Mouse (Mus musculus) CH12.LX (cell line): ENCODE measurements around the gene Olfr424. TPM values are rescaled to one million over a fixed set of nuclear protein-coding genes. Genes with fewer than 3 reads are reported as not detected.

Experiments used
- DNase-seq: peaks from one replicate; pipeline ENCODE4 v3.0.0-alpha.2; 2013; ENCODE audit errors: extremely low read depth
- H3K27ac ChIP-seq: 2 replicates; pipeline ENCODE4 v1.5.1; 2012; ENCODE audit warnings: low read depth, mild to moderate bottlenecking, control low read depth, moderate library complexity; ENCODE audit not compliant: insufficient read depth
- H3K27me3 ChIP-seq: replicated peaks from 2 replicates; pipeline ENCODE3; 2012; ENCODE audit warnings: inconsistent platforms
- H3K36me3 ChIP-seq, 2 experiments: replicated peaks in 1 of 2; 2 replicates each; pipeline versions ENCODE3 to v1.6.1; 2012; ENCODE audit warnings: inconsistent platforms in 1 of 2, low read length in 1 of 2, mild to moderate bottlenecking in 1 of 2, mixed read lengths in 1 of 2, moderate library complexity in 1 of 2; ENCODE audit not compliant: control insufficient read depth in 1 of 2, insufficient read depth in 1 of 2
- H3K4me1 ChIP-seq, 2 experiments: 2 replicates each; pipeline ENCODE4 v1.6.1; 2012; ENCODE audit warnings: inconsistent platforms in 1 of 2, moderate library complexity in 1 of 2; ENCODE audit not compliant: insufficient read depth in 2 of 2, control insufficient read depth in 1 of 2
- H3K4me2 ChIP-seq: 2 replicates; pipeline ENCODE4 v1.6.1; 2012; ENCODE audit warnings: low read depth, mild to moderate bottlenecking, control low read depth; ENCODE audit not compliant: poor library complexity, insufficient read depth, severe bottlenecking
- H3K4me3 ChIP-seq, 3 experiments: fragments of 150-350 bp in 1 of 3; sonication (generic) in 1 of 3; replicated peaks in 1 of 3; 2 replicates each; pipeline versions ENCODE3 to v1.5.1; 2011 to 2012; ENCODE audit warnings: low read depth in 2 of 3, low read length in 2 of 3, mild to moderate bottlenecking in 2 of 3, moderate library complexity in 2 of 3, control low read depth in 1 of 3, improper control_type of control experiment in 1 of 3, inconsistent platforms in 1 of 3, mixed read lengths in 1 of 3; ENCODE audit not compliant: poor library complexity in 1 of 3
- H3K79me2 ChIP-seq: replicated peaks from 2 replicates; pipeline ENCODE4 v1.6.1; 2012; ENCODE audit warnings: mild to moderate bottlenecking, moderate library complexity; ENCODE audit not compliant: control insufficient read depth, poor library complexity, insufficient read depth, severe bottlenecking; ENCODE audit errors: extremely low read depth
- H3K9ac ChIP-seq: 2 replicates; pipeline ENCODE4 v1.6.1; 2012; ENCODE audit warnings: low read depth, mild to moderate bottlenecking, control low read depth, moderate library complexity; ENCODE audit not compliant: insufficient read depth
- H3K9me3 ChIP-seq: replicated peaks from 2 replicates; pipeline ENCODE3; 2012; ENCODE audit warnings: low read length, inconsistent platforms, mixed read lengths
- MAFK ChIP-seq: IDR thresholded peaks from 2 replicates; pipeline ENCODE4 v1.6.1; 2011; ENCODE audit warnings: low read length, improper control_type of control experiment; ENCODE audit not compliant: insufficient replicate concordance
- MAZ ChIP-seq: IDR thresholded peaks from 2 replicates; pipeline ENCODE4 v1.6.1; 2012; ENCODE audit warnings: low read depth, mild to moderate bottlenecking, inconsistent platforms, low read length, improper control_type of control experiment, moderate library complexity
- MXI1 ChIP-seq: IDR thresholded peaks from 2 replicates; pipeline ENCODE4 v1.6.1; 2011; ENCODE audit warnings: mild to moderate bottlenecking, low read depth, low read length, improper control_type of control experiment
- dilution Hi-C: fragments of 300-500 bp; cut with MboI; formaldehyde crosslinking; loops from 2 replicates; pipeline ENCODE4 v1.14.3; 2020; ENCODE audit warnings: low sequenced_read_pairs; ENCODE audit not compliant: extremely low pct_unique_long_range_greater_than_20kb, extremely low pct_ligation_motif_present
- in situ Hi-C: fragments of 300-500 bp; cut with MboI; formaldehyde crosslinking; loops from 3 replicates; pipeline ENCODE4 v1.14.3; 2019; ENCODE audit warnings: low sequenced_read_pairs, low pct_ligation_motif_present, low pct_unique_long_range_greater_than_20kb, mixed read lengths
- polyA plus RNA-seq: library from polyadenylated mRNA; unstranded; fragments of >175 nt; gene quantifications from 2 replicates; pipeline ENCODE4 v1.2.1, GENCODE M21; 2012; ENCODE audit warnings: low read depth; ENCODE audit not compliant: insufficient read length
- total RNA-seq, 2 experiments: library from RNA; depleted of rRNA; stranded (reverse); fragments of 300-350 nt in 1 of 2; fragments of >200 nt in 1 of 2; gene quantifications; 2 replicates each; pipeline ENCODE4 v1.2.3; 2012 to 2014

The Olfr424 gene
- total and polyA plus RNA-seq, 3 experiments: not detected

GRCm38 (mm10) chr1:174172605-174173004, 41.3 kb downstream of the Olfr424 start, which contains the start of gene Spta1:
Spta1 (plus strand) TSS chr1:174172776.
- no peak within 1 kb of the TSS for H3K27ac ChIP-seq
- H3K27me3 ChIP-seq: no peaks in the 10 kb centered on the region
- H3K4me2 ChIP-seq: no peak within 1 kb of the TSS; the same call in 1 of the 2 replicates
- TF ChIP-seq MAFK (peak; percentile 69), MAZ (no peak), MXI1 (no peak)
- peak; percentile 40 for DNase-seq
- no peak within 1 kb of the TSS for H3K9ac ChIP-seq
- no peaks in the 10 kb centered on the region for H3K79me2 ChIP-seq
- peak within 1 kb of the TSS in 1 of 3 experiments; percentile 51 for H3K4me3 ChIP-seq
- dilution Hi-C loops: no loop called here
- no peaks in the 10 kb centered on the region for H3K9me3 ChIP-seq
- in situ Hi-C loops: no loop called here
- peaks cover 0 to 5% of the 10 kb centered on the region in 2 experiments for H3K36me3 ChIP-seq
- H3K4me1 ChIP-seq: peaks cover 0 to 61% of the 10 kb centered on the region in 2 experiments; a peak in 2 of 4 replicates

Other genes starting within 250 kb of the Olfr424 start
- gene Ifi211, start 218.5 kb upstream of the Olfr424 start, total RNA-seq (2012; rRNA removed): 57.8 and 89.1 TPM in 2 replicates
- gene Ifi211, start 218.5 kb upstream of the Olfr424 start, total RNA-seq (2014; rRNA removed): 114 and 130 TPM in 2 replicates
- gene Ifi211, start 218.5 kb upstream of the Olfr424 start, polyA plus RNA-seq: 66.6 and 67.9 TPM in 2 replicates
- gene Mndal, start 189.0 kb upstream of the Olfr424 start, total RNA-seq (2012; rRNA removed): 56.8 and 57.9 TPM in 2 replicates
- 107 and 153 TPM in 2 replicates for gene Mndal, start 189.0 kb upstream of the Olfr424 start, total RNA-seq (2014; rRNA removed)
- 175 and 183 TPM in 2 replicates for gene Mndal, start 189.0 kb upstream of the Olfr424 start, polyA plus RNA-seq
- gene Ifi203, start 188.8 kb upstream of the Olfr424 start, total RNA-seq (2012; rRNA removed): 13.3 and 14.2 TPM in 2 replicates
- 27.5 and 35.8 TPM in 2 replicates for gene Ifi203, start 188.8 kb upstream of the Olfr424 start, total RNA-seq (2014; rRNA removed)
- gene Ifi203, start 188.8 kb upstream of the Olfr424 start, polyA plus RNA-seq: 33.0 and 36.5 TPM in 2 replicates
- gene Ifi202b, start 148.8 kb upstream of the Olfr424 start, total RNA-seq (2012; rRNA removed): not detected in 2 replicates
- gene Ifi202b, start 148.8 kb upstream of the Olfr424 start, total RNA-seq (2014; rRNA removed): not detected in 2 replicates
- not detected in 2 replicates for gene Ifi202b, start 148.8 kb upstream of the Olfr424 start, polyA plus RNA-seq
- gene Ifi205, start 99.7 kb upstream of the Olfr424 start, total RNA-seq (2012; rRNA removed): 0.13 and 0.17 TPM in 2 replicates
- gene Ifi205, start 99.7 kb upstream of the Olfr424 start, total RNA-seq (2014; rRNA removed): 0.35 and 0.45 TPM in 2 replicates
- gene Ifi205, start 99.7 kb upstream of the Olfr424 start, polyA plus RNA-seq: 0.17 and 0.45 TPM in 2 replicates
- 0.34 and 0.51 TPM in 2 replicates for gene Olfr433, start 90.8 kb upstream of the Olfr424 start, total RNA-seq (2012; rRNA removed)
- gene Olfr433, start 90.8 kb upstream of the Olfr424 start, total RNA-seq (2014; rRNA removed): 0.43 and 0.47 TPM in 2 replicates
- 0.37 and 0.54 TPM in 2 replicates for gene Olfr433, start 90.8 kb upstream of the Olfr424 start, polyA plus RNA-seq
- gene Olfr432, start 82.3 kb upstream of the Olfr424 start, total RNA-seq (2012; rRNA removed): not detected in 2 replicates
- 0.04 and 0.05 TPM in 2 replicates for gene Olfr432, start 82.3 kb upstream of the Olfr424 start, total RNA-seq (2014; rRNA removed)
- gene Olfr432, start 82.3 kb upstream of the Olfr424 start, polyA plus RNA-seq: 0.07 and 0.13 TPM in 2 replicates
- gene Olfr430, start 64.9 kb upstream of the Olfr424 start, total RNA-seq (2012; rRNA removed): not detected in 2 replicates
- not detected in 2 replicates for gene Olfr430, start 64.9 kb upstream of the Olfr424 start, total RNA-seq (2014; rRNA removed)
- gene Olfr430, start 64.9 kb upstream of the Olfr424 start, polyA plus RNA-seq: not detected in 2 replicates
- not detected in 2 replicates for gene Olfr429, start 47.2 kb upstream of the Olfr424 start, total RNA-seq (2012; rRNA removed)
- gene Olfr429, start 47.2 kb upstream of the Olfr424 start, total RNA-seq (2014; rRNA removed): not detected in 2 replicates
- gene Olfr429, start 47.2 kb upstream of the Olfr424 start, polyA plus RNA-seq: not detected in 2 replicates
- gene Olfr427, start 34.6 kb upstream of the Olfr424 start, total RNA-seq (2012; rRNA removed): not detected in 2 replicates
- gene Olfr427, start 34.6 kb upstream of the Olfr424 start, total RNA-seq (2014; rRNA removed): not detected in 2 replicates
- gene Olfr427, start 34.6 kb upstream of the Olfr424 start, polyA plus RNA-seq: not detected in 2 replicates
- gene Olfr231, start 10.4 kb upstream of the Olfr424 start, total RNA-seq (2012; rRNA removed): not detected in 2 replicates
- gene Olfr231, start 10.4 kb upstream of the Olfr424 start, total RNA-seq (2014; rRNA removed): not detected in 2 replicates
- gene Olfr231, start 10.4 kb upstream of the Olfr424 start, polyA plus RNA-seq: not detected in 2 replicates
- gene Olfr420, start 24.1 kb downstream of the Olfr424 start, total RNA-seq (2012; rRNA removed): not detected in 2 replicates
- not detected in 2 replicates for gene Olfr420, start 24.1 kb downstream of the Olfr424 start, total RNA-seq (2014; rRNA removed)
- gene Olfr420, start 24.1 kb downstream of the Olfr424 start, polyA plus RNA-seq: 0.73 and 1.1 TPM in 2 replicates
- 0.81 and 0.84 TPM in 2 replicates for gene Spta1, start 41.3 kb downstream of the Olfr424 start, total RNA-seq (2012; rRNA removed)
- 1.2 and 1.6 TPM in 2 replicates for gene Spta1, start 41.3 kb downstream of the Olfr424 start, total RNA-seq (2014; rRNA removed)
- gene Spta1, start 41.3 kb downstream of the Olfr424 start, polyA plus RNA-seq: 16.0 TPM in 2 replicates
- not detected in 2 replicates for gene Olfr419, start 120.5 kb downstream of the Olfr424 start, total RNA-seq (2012; rRNA removed)
- not detected in 2 replicates for gene Olfr419, start 120.5 kb downstream of the Olfr424 start, total RNA-seq (2014; rRNA removed)
- gene Olfr419, start 120.5 kb downstream of the Olfr424 start, polyA plus RNA-seq: not detected in 2 replicates
- not detected in 2 replicates for gene Mptx1, start 199.0 kb downstream of the Olfr424 start, total RNA-seq (2012; rRNA removed)
- not detected in 2 replicates for gene Mptx1, start 199.0 kb downstream of the Olfr424 start, total RNA-seq (2014; rRNA removed)
- not detected in 2 replicates for gene Mptx1, start 199.0 kb downstream of the Olfr424 start, polyA plus RNA-seq
- not detected in 2 replicates for gene Olfr417, start 233.6 kb downstream of the Olfr424 start, total RNA-seq (2012; rRNA removed)
- not detected in 2 replicates for gene Olfr417, start 233.6 kb downstream of the Olfr424 start, total RNA-seq (2014; rRNA removed)
- not detected in 2 replicates for gene Olfr417, start 233.6 kb downstream of the Olfr424 start, polyA plus RNA-seq